Mouse (Mus musculus): ENCODE data around the gene Rragd.
"Not testable (repeated sequence)": the region's sequence is repeated elsewhere in the genome, so short reads cannot be mapped to it uniquely, and the experiment has no call there.

Gene Rragd

DNA sequence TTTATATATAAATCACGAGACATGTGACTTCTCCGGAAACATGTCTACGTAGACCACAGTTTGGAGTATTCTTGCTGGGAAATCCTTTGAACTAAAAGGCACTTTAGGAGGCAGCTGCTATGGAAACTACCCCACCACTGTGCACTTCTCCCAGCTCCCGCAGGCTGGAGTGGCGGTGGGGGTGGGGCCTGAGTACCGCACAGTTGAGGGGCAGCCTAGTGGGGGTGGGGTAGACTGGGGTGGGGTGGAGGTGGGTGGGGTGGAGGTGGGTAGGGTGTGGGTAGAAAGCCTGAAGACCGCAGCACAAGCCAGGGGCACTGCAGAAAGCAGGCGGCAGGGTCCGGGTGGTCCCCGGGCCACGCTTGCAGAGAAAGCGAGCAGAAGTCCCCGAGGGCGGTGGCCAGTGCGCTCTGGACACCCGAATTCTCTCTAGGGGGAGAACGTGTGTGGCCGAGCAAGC is at the start of gene Rragd:
Rragd (plus strand) TSS at position 322 of the 460 bp plus-strand sequence.
- in situ Hi-C loops (cut with MseI, MboI): no loop called here

- in situ Hi-C loops (cut with MseI, MboI): no loop called here
Observed at GRCm38 (mm10) chr4:32936762-32937341, 46.0 kb upstream of the Rragd start.

GRCm38 (mm10) chr4:32939521-32939920 is 43.3 kb upstream of the Rragd start:
- in situ Hi-C loops (cut with MseI, MboI): no loop called here

GRCm38 (mm10) chr4:32939964-32940363 is 42.9 kb upstream of the Rragd start:
- in situ Hi-C loops (cut with MseI, MboI): no loop called here

DNA sequence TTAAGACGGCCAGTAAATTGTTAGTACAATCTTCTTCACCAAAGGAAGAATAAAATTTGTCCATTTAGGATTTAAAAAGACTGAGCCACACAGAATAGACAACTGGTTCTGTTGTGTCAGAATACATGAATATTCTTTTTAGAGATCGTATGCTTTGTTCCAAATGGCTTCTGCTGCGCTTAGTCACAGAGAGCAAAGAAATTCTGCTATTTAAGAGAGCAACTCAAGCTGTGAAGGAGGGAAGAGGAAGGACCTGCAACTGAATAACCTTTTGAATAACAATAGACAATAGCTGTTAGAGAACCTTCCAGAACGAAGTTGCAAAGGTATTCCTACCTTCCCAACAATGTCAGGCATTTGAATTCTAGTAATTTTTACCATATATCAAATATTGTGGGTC is 41.9 kb upstream of the Rragd start:
- in situ Hi-C loops (cut with MseI, MboI): no loop called here

- in situ Hi-C loops (cut with MseI, MboI): no loop called here
Observed at GRCm38 (mm10) chr4:32947631-32948030, 35.2 kb upstream of the Rragd start.

GRCm38 (mm10) chr4:32948696-32949095 is 34.1 kb upstream of the Rragd start:
- in situ Hi-C loops (cut with MseI, MboI): no loop called here

DNA sequence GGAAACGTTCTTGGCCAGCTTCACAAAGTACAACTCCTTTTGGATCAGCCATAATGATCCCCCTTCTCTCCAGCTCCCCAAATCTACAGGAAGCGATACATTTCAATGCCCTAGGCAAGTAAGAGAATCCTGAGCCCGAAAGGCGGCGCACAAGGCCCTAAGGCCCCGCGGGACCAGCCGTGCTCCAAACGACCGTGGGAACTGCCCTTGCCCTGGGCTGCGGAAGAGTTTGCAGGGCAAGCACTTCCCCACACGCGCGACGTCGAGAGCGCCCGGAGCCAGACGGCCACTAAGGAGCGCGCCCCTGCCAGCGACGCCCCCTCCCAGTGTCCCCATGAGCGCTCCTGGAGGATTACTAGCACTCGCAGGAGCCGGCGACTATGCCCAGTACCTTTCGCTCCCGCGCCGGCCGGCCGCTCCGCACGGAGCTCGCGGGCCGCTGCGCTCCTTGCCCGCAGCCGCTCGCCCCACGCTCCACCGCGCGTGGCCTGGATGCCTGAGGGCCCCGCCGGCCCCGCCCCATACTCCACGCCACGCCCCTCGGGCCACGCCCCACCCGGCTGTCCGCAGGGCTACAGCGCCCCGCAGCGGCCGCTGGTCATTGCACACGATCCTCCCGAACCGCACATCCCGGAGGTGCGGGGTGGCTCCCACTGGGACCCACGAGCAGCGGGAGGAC is 32.3 kb upstream of the Rragd start, which contains the start of gene Ankrd6:
Ankrd6 (minus strand) TSS at position 486 of the 679 bp plus-strand sequence.
- in situ Hi-C loops (cut with MseI, MboI): loop anchor here (10.0 kb wide), 2 partner anchors 164 to 176 kb away; no protein-coding TSS in a partner anchor

- in situ Hi-C loops (cut with MseI, MboI): loop anchor here (10.0 kb wide), 2 partner anchors 164 to 176 kb away; no protein-coding TSS in a partner anchor
Observed at GRCm38 (mm10) chr4:32951035-32951940, 31.5 kb upstream of the Rragd start.

- in situ Hi-C loops (cut with MseI, MboI): loop anchor here (10.0 kb wide), 2 partner anchors 162 to 178 kb away; no protein-coding TSS in a partner anchor
Observed at GRCm38 (mm10) chr4:32952681-32953080, 30.2 kb upstream of the Rragd start.

GRCm38 (mm10) chr4:32956423-32956822 is 26.4 kb upstream of the Rragd start:
- in situ Hi-C loops (cut with MseI, MboI): loop anchor here (10.0 kb wide), 2 partner anchors 158 to 182 kb away; no protein-coding TSS in a partner anchor

- in situ Hi-C loops (cut with MseI, MboI): no loop called here
Observed at GRCm38 (mm10) chr4:32961394-32961793, 21.4 kb upstream of the Rragd start.

DNA sequence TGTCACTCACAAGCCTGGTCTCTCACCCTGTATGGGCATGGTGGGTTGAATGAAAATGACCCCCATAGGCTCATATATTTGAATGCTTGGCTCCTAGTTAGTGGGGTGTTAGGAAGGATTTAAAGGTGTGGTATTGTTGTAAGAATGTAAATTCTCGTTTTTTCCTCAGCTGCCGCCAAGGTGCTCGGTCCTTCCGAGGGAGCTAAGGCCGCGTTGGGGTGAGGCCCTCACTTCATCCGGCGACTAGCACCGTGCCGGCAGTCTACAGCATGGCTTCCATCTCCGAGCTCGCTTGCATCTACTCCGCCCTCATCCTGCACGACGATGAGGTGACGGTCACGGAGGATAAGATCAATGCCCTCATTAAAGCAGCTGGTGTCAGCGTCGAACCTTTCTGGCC is 18.2 kb upstream of the Rragd start:
- in situ Hi-C loops (cut with MseI, MboI): not testable (repeated sequence)

DNA sequence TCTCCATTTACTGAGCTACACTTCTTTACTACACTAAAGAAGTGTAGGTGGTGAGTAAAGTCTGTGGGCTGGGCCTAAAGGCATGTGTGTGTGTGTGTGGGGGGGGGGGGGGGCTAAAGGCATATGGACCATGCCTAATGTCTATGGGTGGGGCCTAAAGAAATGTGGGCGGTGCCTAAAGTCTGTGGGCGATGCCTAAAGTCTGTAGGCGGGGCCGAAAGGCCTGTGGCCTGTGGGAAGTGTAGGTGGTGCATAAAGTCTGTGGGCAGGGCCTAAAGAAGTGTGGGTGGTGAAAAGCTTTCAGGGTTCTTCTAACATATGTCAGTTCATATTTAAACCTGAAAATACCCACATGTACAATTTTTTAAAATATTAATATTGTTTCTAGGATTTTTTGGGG is 5.5 kb upstream of the Rragd start:
- in situ Hi-C loops (cut with MseI, MboI): no loop called here

DNA sequence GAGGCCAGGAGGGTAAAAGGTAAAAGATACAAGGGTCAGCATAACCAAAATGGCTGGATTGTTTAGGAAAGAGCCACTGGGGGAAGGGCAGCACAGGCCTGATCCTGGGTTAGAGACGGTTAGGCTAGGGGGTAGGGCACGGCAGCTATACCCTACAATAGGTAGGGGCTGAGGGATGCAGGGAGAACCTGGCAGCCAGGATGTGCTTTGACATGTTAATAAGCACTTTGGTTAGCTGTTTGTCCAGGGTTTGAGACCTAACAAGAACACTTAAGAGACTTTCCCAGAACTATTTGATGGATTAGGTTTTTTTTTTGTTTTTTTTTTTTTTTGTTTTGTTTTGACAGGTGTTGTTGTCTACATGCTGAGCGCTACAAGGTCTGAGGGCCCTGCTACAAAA is 2.8 kb upstream of the Rragd start:
- in situ Hi-C loops (cut with MseI, MboI): no loop called here

DNA sequence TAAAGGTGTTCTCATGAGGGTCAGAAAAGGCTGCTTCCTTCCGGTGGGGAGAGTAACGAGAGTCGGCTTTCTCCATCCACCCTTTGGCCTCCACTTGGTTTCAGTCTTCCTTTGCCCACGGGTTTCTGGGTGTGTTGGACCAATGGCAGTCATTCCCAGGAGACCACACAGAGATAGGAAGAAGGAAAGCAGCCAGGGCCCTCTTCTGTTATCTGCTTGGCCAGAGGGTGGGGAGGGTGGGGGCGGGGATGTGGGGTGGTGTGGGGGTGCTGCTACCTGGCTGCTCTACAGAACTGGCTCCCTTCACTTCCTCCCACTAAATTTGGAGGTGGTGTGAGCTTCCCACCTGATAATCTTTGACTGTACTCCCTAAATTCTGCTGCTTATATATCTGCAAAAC is 1.2 kb upstream of the Rragd start:
- in situ Hi-C loops (cut with MseI, MboI): no loop called here

DNA sequence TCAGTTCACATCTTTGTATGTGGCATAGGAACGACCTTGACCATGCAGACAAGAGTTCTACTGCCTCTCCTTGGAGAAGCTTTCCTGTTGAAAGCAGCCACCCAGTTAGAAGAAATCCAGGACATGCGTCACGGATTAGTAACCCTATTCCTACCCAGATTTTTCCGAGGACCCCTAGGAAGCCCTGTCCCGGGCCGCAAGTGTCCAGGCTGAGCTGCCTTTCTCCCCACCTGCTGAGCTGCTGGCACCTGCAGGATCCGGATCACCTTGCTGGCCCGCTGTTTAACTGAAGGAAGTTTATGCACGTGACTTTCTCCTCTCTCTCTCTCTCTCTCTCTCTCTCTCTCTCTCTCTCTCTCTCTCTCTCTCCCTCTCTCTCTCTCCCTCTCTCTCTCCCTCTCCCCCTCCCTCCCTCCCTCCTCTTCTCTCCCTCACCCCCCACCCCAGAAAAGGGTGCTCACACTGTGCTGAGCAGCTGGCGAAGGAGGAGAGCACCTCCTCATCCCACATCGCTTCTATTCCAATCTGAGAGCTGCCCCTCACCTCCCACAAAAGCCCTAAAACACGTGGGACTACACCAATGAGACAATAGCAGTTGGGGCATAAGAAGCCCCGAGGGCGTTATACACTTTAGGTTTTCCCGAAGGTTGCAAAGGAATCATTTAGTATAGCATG is 659 bp upstream of the Rragd start:
- in situ Hi-C loops (cut with MseI, MboI): no loop called here

DNA sequence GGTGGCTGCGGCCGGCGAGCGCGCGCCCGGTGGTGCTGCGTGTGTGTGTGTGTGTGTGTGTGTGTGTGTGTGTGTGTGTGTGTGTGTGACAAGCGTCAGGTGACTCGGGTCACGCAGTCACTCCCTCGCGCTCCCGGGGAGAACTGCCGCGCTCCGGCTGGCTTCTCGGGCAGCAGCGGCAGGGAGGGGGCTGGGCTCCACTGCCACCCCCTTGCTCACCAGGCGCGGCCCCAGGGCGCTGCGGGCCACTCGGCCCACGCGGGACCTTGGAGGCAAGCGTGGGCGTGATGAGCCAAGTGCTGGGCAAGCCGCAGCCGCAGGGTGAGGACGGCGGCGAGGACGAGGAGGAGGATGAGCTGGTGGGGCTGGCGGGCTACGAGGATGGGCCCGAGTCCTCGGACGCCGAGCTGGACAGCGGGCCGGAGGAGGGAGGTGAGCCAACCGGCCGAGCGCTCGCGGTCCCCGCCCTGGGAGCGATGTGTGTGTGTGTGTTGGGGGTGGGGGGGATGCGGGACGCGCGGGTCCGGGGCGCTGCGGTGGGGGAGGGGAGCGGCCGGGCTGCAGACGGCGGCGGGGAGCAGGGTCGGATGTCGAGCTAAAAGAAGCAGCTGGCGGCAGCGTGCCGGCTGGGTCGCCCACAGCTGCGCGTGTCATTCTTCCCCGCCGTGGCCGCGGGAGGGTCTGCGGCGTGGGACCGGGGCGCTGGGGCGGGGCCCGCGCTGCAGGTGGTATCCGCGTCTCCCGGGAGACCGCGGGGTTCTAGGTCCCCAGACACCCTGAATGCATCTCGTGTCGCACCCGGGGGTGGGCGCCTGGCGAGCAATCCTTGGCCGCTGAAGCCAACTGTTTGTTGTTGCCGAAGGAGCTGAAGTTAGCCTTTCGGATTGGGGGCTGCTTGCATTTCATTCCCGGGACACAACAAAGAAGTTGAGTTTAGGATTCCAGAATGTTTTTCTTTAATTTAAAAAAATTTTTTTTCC is 629 bp downstream of the Rragd start:
- in situ Hi-C loops (cut with MseI, MboI): no loop called here

DNA sequence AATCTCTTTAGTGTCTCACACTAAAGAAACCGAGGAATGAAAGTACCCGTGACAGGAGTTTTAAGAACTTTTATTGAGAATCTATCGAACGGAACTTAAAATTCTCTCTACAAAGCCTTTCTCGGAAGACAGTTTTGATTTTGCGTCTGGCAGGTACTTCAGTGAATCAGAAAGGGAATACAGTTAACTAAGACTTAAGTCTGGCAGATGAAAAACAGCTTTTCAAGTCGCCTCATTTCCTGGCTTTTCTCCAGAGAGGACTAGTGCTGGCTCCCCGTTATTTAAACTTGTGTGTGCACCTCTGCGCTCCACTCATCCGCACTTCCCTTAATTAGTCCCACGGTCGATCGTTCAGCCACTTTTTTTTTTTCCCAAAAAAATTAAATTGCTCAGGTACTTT is 1.4 kb downstream of the Rragd start:
- in situ Hi-C loops (cut with MseI, MboI): no loop called here
